Mouse (Mus musculus) layer of hippocampus, adult 8-10 months (tissue): ENCODE data around the gene Psma6. TPM values are rescaled to one million over a fixed set of nuclear protein-coding genes. Genes with fewer than 3 reads are reported as not detected.
"Not testable (repeated sequence)": the region's sequence is repeated elsewhere in the genome, so short reads cannot be mapped to it uniquely, and the experiment has no call there.

Experiments
- DNase-seq, 2 experiments: peaks; one replicate each; pipeline ENCODE4 v3.0.0; 2022; ENCODE audit warnings: low spot score in 2 of 2
- total RNA-seq, 4 experiments: library from RNA; stranded (reverse); gene quantifications; 2 replicates each; pipeline ENCODE4 v1.2.4; 2022

Gene Psma6
- total RNA-seq, 4 experiments from 2014 or later: 139 to 158 (median 150) TPM

DNA sequence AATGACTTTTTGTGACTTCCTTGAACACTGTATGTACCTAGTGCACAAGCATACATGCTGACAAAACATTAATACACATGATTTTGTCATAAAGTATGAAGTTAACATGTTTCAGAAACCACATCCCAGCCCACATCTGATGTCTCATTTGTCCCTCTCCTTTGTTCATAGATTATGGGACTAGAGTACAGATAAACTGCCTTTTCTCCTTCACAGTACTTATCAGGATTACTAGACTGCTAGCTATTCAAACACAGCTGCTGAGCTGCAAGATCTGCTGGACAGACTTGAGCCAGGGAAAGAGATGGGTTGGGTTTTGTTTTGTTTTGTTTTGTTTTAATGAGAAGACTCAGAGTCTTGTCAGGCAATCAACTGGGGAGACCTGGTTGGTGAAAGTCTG is 8.1 kb downstream of the Psma6 start:
- DNase-seq: no peak

DNA sequence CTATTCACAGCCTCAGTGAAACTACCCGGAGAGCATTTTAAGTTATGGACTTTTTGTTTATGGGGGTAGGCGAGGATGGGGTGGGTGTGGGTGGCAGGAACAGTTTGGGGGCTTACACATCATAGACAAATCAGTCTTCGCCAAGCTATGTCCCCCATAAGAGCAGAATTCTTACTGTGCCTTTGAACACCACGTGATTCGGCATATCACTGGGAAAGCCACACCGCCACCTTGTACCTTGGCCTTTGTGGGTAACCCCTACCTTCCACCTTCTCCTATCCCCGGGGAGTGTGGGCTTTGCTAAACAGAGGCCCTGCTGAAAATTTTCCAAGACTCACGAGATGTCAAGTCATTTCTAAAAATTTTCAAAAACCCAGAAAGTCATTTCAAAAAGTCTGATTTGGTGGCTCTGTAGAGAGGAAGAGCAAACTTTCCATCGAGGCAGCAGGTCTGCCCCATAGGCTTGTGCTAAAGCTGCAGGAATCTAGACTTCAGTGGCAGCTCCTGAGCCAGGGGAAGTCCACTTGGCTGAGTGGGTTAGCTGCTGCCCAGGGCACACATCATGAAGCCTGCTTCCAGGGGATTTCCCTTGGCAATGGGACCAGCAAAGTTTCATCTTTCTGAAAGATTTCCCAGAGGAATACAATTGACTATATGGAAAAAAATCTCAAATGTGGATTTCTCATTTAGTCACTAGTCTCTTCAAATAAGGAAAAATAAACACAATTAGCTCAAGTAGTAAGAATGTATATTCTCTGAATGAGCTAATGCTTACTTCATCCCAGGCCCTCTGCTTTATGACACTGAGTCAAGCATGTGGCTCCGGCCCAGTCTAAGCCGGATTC is 8.9 kb downstream of the Psma6 start:
- DNase-seq: no peak

DNA sequence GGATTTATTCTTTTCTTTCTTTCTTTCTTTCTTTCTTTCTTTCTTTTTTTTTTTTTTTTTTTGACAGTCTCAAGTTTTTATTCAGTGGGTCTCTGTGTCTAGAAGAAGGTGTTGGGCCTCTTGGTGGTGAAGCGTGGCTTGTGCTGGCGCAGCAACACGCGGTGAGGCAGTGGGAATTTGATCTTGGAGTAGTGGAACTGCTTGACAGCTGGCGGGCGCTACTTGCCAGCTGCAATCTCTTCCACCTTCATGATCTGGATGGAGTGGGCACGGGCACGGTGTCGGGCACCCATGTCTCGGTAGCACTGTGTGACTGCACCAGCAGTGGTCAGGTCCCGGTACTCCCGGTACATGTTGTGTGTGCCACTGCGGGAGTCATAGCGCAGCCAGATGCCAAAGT is 11.6 kb downstream of the Psma6 start:
- not testable (repeated sequence) for DNase-seq

DNA sequence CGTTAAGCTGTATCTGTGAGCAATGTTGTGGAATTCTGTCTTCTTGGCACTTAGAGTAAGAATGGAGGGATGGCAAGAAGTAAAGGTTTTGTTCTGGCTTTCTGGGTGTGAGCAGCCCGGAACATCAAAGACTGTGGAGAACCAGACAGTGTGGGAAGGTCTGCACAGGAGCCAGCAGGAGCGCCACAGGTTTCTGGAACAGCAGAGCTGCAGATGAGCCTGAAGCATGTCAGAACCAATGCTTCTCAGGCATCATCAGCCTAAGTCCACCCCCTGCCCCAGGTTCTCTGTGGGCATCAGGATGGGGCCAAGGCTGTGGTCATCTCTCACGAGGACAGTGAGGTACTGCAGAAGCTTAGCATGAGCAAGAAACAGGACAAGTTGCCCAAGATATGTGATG is 12.5 kb downstream of the Psma6 start:
- DNase-seq: no peak

DNA sequence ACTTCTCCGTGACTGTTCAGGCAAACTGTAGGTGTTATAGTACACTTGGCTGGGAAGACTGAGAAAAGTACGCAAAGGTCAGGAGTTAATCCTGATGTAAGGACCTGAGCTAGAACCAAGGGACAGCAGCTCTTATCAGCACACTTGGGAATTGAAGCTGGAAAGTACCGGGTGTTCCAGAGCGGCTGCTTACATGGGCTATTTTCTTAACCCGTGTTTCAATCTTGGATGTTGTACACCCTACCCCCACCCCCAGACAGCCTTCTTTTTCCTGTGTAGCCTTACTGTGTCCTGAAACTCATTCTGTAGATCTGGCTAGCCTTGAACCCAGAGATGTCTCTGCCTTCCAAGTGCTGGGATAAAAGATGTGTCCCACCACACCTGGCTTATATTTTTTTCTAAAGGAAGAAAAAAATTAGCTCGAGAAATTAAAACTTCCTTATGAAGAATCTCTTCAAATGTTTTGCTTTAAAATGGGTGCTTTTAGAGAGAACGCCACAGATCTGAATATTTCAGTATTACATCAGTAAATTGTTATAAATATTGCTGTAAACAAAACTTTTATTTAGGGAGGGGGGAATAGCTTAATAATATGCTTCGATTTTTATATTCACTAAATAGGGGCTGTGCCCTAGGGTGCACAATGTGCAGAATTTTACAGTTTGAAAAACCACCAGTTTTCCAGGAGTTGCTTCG is 13.7 kb downstream of the Psma6 start:
- DNase-seq: no peak

DNA sequence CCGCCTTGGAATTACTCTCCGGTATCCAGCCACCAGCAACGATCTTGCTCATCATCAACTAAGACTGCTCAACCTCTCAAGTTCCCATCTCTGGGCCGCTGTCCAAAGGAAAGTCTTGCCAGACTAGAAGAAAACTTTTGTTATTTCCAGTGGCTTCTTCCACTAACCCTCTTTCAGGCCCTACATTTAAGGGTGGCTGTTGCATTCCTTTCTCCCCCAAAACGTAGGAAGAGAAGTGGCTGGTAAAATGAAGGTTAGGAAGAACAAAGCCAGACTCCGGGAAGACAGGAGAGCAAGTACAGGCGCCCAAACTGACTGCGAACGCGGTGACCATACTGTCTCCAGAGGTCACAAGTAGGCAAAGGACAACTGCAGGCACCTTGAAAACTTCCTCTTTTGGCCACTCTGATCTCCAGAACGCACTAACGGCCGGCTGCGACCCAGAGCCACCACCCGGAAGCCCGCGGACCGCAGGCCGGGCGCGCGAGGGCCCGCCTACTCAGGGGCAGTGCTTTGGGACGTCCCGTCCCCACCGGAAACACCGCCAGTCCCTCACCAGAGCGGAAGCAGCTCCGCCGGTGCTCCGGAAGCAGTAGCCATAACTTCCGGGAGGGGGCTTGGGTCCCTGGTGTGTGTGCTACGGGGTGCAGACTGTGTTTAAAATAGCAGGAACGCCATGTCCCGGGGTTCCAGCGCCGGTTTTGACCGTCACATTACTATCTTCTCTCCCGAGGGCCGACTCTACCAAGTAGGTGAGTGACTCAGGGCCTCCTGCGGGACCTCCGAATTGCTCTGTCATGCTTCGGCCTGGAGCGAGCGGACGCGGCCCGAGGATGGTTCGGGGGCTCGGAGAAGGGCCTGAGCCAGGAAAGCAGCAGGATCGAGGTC is 14.5 kb downstream of the Psma6 start:
- DNase-seq: peak; percentile 84 to 87

DNA sequence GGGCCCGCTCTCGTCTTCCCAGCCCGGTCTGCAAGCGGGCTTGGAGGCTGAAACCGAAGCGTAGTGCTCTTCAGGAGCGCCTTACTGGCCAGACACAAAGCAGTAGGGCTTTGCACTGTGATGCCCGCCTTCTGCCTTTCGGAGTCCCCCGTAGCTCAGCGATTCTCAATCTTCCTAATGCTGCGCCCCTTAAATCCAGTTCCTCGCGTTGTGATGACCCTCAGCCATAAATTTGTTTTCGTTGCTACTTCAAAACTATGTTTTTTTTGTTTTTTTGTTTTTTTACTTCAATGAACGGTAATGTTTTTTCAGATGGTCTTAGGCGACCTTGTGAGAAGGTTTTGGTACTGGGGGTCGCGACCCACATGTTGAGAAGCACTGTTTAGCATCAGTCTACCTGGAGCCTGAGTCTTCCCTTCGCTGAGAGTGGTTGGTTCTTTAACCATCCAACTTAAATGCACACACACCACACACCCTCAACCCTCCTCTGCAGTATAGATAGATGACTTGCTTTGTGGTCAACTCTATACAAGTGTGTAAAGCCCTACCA is 15.2 kb downstream of the Psma6 start:
- no peak for DNase-seq

DNA sequence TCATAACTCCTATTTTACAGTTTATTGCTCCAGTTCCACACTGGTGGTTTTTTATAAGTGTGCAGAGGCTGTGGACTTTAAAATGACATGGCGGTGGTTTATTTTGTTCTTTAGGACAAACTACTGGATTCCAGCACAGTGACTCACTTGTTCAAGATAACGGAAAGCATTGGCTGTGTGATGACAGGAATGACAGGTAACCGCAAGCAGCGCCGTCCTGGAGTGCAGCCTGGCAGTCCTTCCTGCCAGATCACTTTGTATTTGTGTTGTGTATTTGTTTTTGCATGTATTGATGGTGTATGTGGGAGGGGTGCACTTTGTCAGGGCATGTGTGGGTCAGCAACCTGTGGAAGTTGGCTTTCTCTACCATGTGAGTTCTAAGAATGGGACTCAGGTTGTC is 23.9 kb downstream of the Psma6 start:
- DNase-seq: no peak

DNA sequence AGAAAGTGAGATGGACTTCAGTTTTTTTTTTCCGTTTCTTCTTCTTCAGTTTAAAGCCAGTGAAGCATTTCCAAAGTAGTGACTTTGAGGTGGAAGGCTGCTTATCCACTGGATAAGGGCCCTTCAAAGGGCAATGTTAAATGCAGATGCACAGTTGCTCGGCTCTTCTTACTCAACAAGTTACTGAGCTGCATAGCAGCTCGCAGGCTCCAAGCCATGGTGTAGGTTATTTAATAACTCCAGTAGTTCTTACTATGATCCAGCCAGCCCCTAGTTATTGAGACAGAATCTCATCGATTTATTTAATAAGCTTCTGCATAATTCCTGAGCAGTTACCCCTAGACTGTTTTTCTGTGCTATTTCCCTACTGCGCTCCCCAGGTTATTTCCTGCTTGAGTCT is 31.2 kb downstream of the Psma6 start:
- no peak for DNase-seq

DNA sequence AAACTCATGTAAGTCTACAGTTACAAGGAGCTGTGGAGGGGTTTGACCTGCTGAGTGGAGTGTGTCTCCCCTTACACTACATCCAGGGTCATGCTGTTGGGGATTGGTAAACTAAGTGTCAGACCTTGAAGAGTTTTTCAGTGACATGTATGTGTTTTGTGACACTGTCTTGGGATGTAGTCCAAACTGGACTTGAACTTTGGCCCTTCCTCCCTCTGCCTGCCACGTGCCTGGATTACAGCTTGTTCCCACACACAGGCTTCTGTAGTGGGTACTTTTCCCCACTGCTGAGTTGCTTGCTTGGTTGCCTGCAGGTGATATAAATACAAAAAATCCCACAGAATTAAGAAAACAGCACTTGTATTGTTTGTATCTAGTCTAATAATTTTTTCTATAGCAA is 31.7 kb downstream of the Psma6 start:
- no peak for DNase-seq

DNA sequence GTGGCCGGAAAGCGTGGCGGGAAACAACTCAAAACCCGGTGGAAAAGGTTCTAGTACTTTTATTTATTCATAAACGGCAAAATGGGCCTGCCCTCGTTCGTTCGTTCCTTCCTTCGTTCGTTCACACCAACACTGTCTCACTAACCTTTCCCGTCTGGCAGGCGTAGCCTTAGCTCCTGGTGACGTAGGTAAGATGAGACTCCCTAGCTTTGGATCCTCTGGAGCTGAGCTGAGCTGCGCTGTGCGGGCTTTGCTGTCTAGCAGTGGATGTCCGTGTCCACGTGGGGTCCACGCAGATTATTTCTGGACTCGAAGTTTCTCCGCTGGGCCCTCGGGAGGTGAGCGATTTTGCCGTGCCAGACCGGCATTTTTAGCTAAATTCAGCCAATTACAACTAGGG is 36.2 kb downstream of the Psma6 start:
- no peak for DNase-seq

DNA sequence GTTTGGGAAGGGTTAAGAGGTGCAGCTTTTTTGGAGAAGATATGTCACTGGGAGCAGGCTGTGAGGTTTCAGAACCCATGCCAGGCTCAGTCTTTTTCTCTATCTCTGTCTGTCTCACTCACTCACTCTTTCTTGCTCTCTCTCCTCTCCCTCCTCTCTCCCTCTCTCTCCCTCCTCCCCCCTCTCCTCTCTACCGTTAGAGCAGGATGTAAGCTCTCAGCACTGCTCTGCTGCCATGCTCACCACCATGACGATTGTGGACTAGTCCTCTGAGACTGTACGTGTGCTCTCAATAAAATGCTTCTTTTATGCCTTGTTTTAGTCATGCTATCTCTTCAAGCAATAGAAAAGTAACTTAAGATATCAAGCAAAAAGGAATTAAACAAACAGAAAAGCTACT is 38.0 kb downstream of the Psma6 start:
- no peak for DNase-seq

DNA sequence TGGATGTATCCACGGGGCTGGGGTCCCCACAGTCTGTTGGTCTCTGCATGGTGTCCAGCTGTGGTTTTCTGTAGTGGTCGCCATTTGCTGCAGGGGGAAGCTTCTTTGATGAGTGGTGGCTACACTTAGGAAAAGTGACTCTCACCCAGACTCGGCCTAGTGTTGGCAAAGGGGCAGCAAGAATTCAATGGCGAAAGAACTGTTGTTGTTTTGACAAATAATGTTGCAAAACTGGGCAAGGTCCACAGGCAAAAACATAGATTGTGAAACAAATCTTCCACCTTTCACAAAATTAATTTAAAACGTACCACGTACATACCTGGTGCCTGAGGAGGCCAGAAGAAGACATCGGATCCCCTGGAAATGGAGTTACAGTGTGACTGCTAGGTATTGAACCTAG is 42.3 kb downstream of the Psma6 start:
- DNase-seq: no peak

DNA sequence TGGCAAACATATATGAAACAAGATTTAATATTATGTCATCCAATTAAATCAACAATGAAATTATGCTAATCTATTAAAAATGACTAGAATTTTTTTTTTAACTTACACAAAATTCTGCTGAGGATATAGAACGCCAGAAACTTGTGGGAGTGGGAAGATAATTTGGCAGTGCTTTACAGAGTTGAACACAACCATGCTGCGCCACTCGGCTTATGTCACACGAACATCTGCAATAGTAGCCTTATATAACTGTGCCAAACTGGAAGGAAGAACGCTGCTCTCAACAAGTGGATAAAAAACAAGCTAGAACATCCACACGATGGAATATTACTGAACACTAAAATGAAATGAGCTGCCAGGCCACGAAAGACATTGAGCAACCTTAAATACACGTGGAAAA is 45.2 kb downstream of the Psma6 start:
- no peak for DNase-seq

DNA sequence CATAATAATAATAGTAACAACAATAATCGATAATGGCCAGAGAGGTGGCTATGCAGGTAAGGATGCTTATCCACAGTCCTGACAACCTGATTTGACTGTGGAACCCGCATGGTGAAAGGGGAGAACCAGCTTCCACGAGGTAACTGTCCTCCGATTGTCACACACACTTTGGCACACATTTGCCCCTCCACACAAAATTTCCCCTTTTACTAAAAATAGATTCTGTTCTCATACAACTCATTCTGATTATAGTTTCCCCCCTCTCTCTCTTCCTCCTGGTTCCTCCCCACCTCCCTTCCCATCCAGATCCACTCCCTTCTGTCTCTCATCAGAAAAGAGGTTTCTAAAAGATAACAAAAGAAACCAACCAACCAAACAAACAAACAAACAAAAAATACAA is 45.9 kb downstream of the Psma6 start:
- DNase-seq: no peak

DNA sequence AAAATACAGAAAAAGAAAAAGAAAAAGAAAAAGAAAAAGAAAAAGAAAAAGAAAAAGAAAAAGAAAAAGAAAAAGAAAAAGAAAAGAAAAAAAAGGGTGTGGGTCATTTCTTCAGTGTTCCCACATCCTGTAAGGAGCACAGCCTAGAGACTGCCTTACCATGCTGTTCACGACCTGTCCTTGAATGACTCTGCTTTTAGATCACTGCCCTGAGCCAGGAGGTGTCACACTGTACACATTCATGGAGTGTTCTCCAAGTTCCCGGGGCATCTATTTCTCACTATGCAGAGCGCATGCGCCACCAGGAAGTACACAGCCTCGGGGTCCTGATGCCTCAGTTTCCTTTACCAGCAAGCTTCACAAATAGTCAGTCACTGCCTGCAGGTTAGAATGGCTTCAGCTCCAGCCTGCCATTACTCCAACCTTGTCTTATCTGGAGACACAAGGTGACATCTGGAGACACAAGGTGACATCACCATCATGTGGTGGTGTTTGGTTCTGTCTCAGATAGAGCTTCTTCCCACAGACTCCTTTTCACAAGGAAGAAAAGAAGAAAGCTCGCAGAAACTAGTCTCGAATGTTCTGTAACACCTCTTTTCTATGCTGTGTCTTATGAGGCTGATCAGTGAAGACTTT is 48.4 kb downstream of the Psma6 start:
- DNase-seq: no peak

DNA sequence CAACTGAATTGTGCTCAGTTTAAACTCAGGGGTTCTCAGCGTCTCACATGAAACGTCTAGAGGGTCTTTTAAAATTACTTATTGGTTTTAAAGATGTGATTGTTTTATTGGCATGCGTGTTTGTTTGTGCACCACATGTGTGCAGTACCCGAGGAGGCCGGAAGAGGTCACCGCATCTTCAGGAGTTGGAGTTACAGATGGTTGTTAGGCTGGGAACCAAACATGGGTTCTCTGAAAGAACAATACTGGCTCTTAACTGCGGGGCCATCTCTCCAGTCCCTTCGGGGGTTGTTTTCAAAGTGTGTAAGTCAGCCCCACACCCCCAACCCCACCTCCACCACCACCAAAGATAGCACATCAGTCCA is 48.9 kb downstream of the Psma6 start:
- no peak for DNase-seq

DNA sequence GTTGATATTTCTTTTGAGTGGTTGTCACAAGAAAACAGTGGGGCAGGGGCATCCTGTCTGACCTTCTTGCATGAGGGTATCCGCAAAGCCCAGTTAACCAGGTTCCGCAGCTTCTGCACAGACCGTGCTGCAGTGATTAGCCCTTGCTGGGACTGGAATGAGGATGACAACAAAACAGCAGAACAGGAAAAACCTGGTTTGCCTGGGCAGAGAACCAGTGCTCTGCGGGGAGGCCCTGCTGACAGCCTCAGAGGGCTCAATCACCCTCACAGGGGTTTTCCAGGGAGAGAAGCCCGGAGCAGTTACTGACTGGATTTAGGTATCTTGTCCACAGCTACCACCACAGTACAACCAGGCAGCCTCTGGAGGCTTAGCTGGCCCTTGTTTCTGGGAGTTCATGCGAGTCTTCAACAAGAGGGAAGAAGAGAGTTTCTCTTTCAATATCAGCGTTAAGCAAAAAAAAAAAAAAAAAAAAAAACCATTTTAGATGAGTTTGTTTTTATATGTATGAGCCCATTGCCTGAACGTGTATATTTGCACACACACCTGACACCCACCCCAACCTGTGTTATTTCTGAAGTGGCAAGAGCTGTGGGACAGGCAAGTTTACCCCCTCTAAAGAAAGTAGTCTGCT is 49.9 kb downstream of the Psma6 start:
- no peak for DNase-seq

DNA sequence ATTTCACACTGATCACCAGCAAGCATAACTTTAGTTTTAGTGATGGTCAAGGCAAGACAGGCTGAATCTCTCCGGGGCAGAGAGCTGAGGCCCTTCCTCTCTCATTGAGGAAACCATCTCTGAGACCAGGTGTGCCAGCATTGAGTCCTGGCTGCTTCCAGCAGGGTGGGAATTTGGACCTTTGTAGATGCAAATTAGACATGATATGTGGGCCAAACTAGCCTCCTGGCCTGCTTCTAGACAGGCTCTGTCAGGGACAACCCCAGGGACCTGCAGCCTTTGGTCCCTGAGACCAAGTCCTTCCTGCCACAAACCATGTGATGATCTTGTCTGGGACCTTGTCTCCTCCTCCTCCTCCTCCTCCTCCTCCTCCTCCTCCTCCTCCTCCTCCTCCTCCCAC is 51.1 kb downstream of the Psma6 start:
- DNase-seq: no peak

DNA sequence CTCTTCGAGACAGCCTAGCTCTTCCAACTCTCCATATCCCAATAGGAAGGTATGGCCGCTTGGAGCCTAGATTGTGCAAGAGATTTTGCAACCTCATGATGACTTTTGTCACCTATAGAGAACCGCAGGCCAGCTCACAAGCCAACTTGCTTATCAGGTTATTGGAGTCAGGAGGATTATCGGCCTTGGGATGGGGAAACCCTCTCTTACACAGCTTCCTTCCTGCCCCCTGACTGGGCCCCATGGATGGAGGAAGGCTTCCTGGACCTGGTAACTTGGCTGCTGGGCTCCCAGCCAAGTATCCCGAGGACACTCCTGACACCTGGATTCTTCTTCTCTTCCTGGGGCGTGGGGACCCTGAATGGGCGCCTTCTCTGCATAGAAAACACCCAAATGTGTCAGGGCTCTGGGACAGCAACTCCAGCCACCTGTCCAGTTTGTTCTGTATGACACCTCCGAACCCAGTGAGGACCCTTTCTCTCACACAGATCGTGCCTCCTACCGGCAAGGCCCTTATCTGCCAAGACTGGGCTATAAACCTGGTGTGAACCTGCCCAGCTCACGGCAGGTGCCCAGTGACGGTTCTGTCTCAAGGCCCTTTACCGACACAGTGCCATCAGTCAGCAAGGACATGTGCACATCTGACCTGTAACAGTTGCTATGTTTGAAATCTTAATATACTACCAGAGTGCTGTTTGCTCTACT is 53.3 kb downstream of the Psma6 start:
- no peak for DNase-seq
